In the genomic region with DNA sequence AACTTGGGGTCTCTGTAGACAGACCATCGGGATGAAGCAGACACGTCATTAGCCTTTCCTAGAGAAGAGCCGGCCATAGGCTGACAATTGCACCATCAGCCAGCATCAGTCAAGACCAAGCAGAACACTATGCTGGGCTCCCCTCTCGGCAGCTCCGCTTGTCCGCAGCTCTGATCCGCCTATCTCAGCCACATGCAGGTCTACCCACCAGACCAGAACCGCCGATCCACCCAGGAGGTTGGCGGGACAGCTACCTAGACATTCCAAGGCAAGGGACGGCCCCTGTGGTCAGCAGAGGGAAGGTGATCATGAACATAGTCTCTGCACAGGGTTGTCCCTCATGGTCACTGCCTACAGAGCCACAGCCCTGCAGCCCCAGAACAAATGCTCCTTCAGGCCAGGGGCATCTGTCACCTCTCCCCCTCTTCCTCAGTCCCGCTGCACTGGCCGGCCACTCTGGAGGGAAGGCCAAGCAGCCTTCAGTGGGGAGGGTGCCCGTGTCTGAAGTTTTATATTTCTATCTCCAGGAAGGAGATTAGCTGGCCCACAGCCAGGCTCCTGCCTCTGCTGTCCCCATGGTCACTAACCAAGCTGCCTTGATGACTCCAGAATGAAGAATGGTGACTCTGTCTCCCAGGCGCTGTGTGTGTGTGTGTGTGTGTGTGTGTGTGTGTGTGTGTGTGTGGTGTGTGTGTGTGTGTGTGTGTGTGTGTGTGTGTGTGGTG, we compare ENCODE assay signal across 10 mouse cellular contexts. TPM values are rescaled to one million over a fixed set of nuclear protein-coding genes. Genes with fewer than 3 reads are reported as not detected.
DNase-seq lines count a peak whose midpoint lies in the region; ATAC-seq and TF ChIP-seq lines count a peak whose summit lies in the region.
"Had no signal": no experiment of that assay in that cellular context is flagged by ENCODE, and none has a peak within 500 bp of the region (broad histone marks: within the 10 kb centered on the region; RNA-seq: fewer than 3 reads in every experiment).

No protein-coding gene starts in this region.

- H3K4me2 ChIP-seq in forebrain, embryonic 15.5 days (replicated peaks) = no peak overlapping the region
- H3K4me2 ChIP-seq: liver, embryonic 13.5 days had no signal

- H3K4me1 ChIP-seq in forebrain, embryonic 10.5 days = peaks cover 66% of the 10 kb centered on the region
- H3K4me1 ChIP-seq in forebrain, embryonic 15.5 days = peaks cover 40% of the 10 kb centered on the region
- H3K4me1 ChIP-seq in E14TG2a.4 (replicated peaks; ENCODE audit: low read depth, low read length) = peaks cover 62% of the 10 kb centered on the region
- no peaks in the 10 kb centered on the region for H3K4me1 ChIP-seq in cortical plate, adult 2 months (ENCODE audit: control insufficient read depth, insufficient read depth, low read length)

- no peak for TF ChIP-seq CTCF in left cerebral cortex, adult 2 months (IDR thresholded peaks at IDR 0.05)
- no peak for TF ChIP-seq CTCF in E14TG2a.4 (conservative IDR thresholded peaks at IDR 0.05; ENCODE audit: low read length)
- TF ChIP-seq CTCF in cortical plate, adult 2 months (IDR thresholded peaks at IDR 0.05; ENCODE audit: extremely low read depth, insufficient read depth, low read length) = no peak

- DNase-seq in forebrain, embryonic 10.5 days (ENCODE audit: extremely low spot score, low spot score) = no peak
- DNase-seq in left cerebral cortex, adult 2 months (ENCODE audit: extremely low spot score in 1 of 2, low spot score in 2 of 2) = no peak
- no peak for DNase-seq in left cerebral cortex, postnatal 25 days (ENCODE audit: low spot score in 2 of 2)
- DNase-seq in heart, postnatal 10 days = no peak
- DNase-seq: liver, embryonic 13.5 days had no signal

- intact Hi-C loops in left cerebral cortex, adult 2 months (cut with DNase I) = no loop called here
- intact Hi-C loops in left cerebral cortex, postnatal 25 days (cut with DNase I) = no loop called here
- intact Hi-C loops in heart, postnatal 10 days (cut with DNase I) = no loop called here

- no peak overlapping the region for H3K4me3 ChIP-seq in forebrain, embryonic 10.5 days
- H3K4me3 ChIP-seq in forebrain, embryonic 15.5 days = no peak overlapping the region
- no peak overlapping the region for H3K4me3 ChIP-seq in left cerebral cortex, adult 2 months
- H3K4me3 ChIP-seq in E14TG2a.4 (replicated peaks; ENCODE audit: low read length) = peak overlapping the region; percentile 48; the same call in 1 of the 2 replicates
- no peak overlapping the region for H3K4me3 ChIP-seq in cortical plate, adult 2 months (ENCODE audit: insufficient read depth, low read length)
- H3K4me3 ChIP-seq: liver, embryonic 13.5 days had no signal

- TF ChIP-seq POLR2A in cortical plate, adult 2 months (IDR thresholded peaks at IDR 0.05; ENCODE audit: extremely low read depth, insufficient read depth, low read length) = no peak

- 86% methylated on average over 15 of the region's 15 CpGs for WGBS in forebrain, embryonic 10.5 days
- WGBS in forebrain, embryonic 15.5 days = 83% methylated on average over 15 of the region's 15 CpGs

- H3K9ac ChIP-seq in forebrain, embryonic 15.5 days (replicated peaks) = no peak overlapping the region
- H3K9ac ChIP-seq: liver, embryonic 13.5 days had no signal

- peak overlapping the region; percentile 58 for H3K27ac ChIP-seq in forebrain, embryonic 10.5 days
- H3K27ac ChIP-seq in forebrain, embryonic 15.5 days (replicated peaks) = no peak overlapping the region
- peak overlapping the region; percentile 30; the same call in 1 of the 2 replicates for H3K27ac ChIP-seq in left cerebral cortex, adult 2 months
- H3K27ac ChIP-seq in cortical plate, adult 2 months (ENCODE audit: insufficient read depth, low read length) = peak overlapping the region; percentile 82
- H3K27ac ChIP-seq: liver, embryonic 13.5 days had no signal

- H3K36me3 ChIP-seq in forebrain, embryonic 10.5 days (replicated peaks) = 0 out of 2 replicates have a peak, but pooled peaks cover under 1% of the 10 kb centered on the region
- H3K36me3 ChIP-seq in forebrain, embryonic 15.5 days = no peaks in the 10 kb centered on the region
- H3K36me3 ChIP-seq in E14TG2a.4 (ENCODE audit: insufficient read depth, low read length) = peaks cover 13% of the 10 kb centered on the region; the same call in 1 of the 2 replicates
- H3K36me3 ChIP-seq: liver, embryonic 13.5 days had no signal

- peaks cover 39% of the 10 kb centered on the region for H3K27me3 ChIP-seq in forebrain, embryonic 10.5 days (ENCODE audit: poor library complexity, severe bottlenecking)
- no peaks in the 10 kb centered on the region for H3K27me3 ChIP-seq in forebrain, embryonic 15.5 days
- H3K27me3 ChIP-seq in E14TG2a.4 (ENCODE audit: insufficient read depth, low read length) = 0 out of 2 replicates have a peak, but pooled peaks cover 3% of the 10 kb centered on the region
- H3K27me3 ChIP-seq: liver, embryonic 13.5 days had no signal

- H3K9me3 ChIP-seq in forebrain, embryonic 10.5 days = no peaks in the 10 kb centered on the region
- H3K9me3 ChIP-seq in forebrain, embryonic 15.5 days = no peaks in the 10 kb centered on the region
- no peaks in the 10 kb centered on the region for H3K9me3 ChIP-seq in E14TG2a.4 (ENCODE audit: low read length)
- H3K9me3 ChIP-seq: liver, embryonic 13.5 days had no signal

- ATAC-seq in forebrain, embryonic 15.5 days (replicated peaks) = no peak
- no peak for ATAC-seq in CD4-positive, CD25-positive, alpha-beta regulatory T cell, adult 4 months

RNA-seq across cellular contexts. Expression of a gene that starts 32.6 kb away (rescaled TPM):
- not detected in 2 replicates for polyA plus RNA-seq in forebrain, embryonic 10.5 days (2016; fragmentation: Nextera tagmentation; extraction: Ambion mirVana)
- 0.22 and 0.23 TPM in 2 replicates for polyA plus RNA-seq in forebrain, embryonic 15.5 days (2015; fragmentation: Nextera tagmentation; extraction: Ambion mirVana)
- total RNA-seq in left cerebral cortex, adult 2 months (2021) = 10 to 100 TPM; 37.4 to 40.0 TPM
- 10 to 100 TPM; 41.0 to 42.0 TPM for total RNA-seq in left cerebral cortex, postnatal 25 days (2021)
- polyA plus RNA-seq in cortical plate, adult 2 months (2012; rRNA removed) = 35.8 and 37.4 TPM in 2 replicates
- not detected for polyA plus RNA-seq in CD4-positive, CD25-positive, alpha-beta regulatory T cell, adult 4 months (2017; shearing (Covaris generic))
- total RNA-seq in heart, postnatal 10 days (2021) = not detected
- total RNA-seq: gastrocnemius, postnatal 4 days had no signal

RNA-seq across cellular contexts. Expression of a gene that starts 42.4 kb away (rescaled TPM):
- polyA plus RNA-seq in forebrain, embryonic 10.5 days (2016; fragmentation: Nextera tagmentation; extraction: Ambion mirVana) = 16.3 and 17.5 TPM in 2 replicates
- 23.9 and 24.0 TPM in 2 replicates for polyA plus RNA-seq in forebrain, embryonic 15.5 days (2015; fragmentation: Nextera tagmentation; extraction: Ambion mirVana)
- total RNA-seq in left cerebral cortex, adult 2 months (2021) = 10 to 100 TPM; 15.9 to 17.9 TPM
- total RNA-seq in left cerebral cortex, postnatal 25 days (2021) = 10 to 100 TPM; 14.5 to 17.4 TPM
- polyA plus RNA-seq in cortical plate, adult 2 months (2012; rRNA removed) = 32.6 and 33.4 TPM in 2 replicates
- polyA plus RNA-seq in CD4-positive, CD25-positive, alpha-beta regulatory T cell, adult 4 months (2017; shearing (Covaris generic)) = 10 to 100 TPM; 21.6 to 26.8 TPM
- total RNA-seq in heart, postnatal 10 days (2021) = 1 to 10 TPM; 7.7 to 9.1 TPM

RNA-seq across cellular contexts. Expression of a gene that starts 46.8 kb away (rescaled TPM):
- polyA plus RNA-seq in forebrain, embryonic 10.5 days (2016; fragmentation: Nextera tagmentation; extraction: Ambion mirVana) = 16.9 and 20.6 TPM in 2 replicates
- polyA plus RNA-seq in forebrain, embryonic 15.5 days (2015; fragmentation: Nextera tagmentation; extraction: Ambion mirVana) = 19.0 and 24.1 TPM in 2 replicates
- total RNA-seq in left cerebral cortex, adult 2 months (2021) = 10 to 100 TPM; 23.1 to 25.6 TPM
- total RNA-seq in left cerebral cortex, postnatal 25 days (2021) = 10 to 100 TPM; 20.1 to 22.3 TPM
- 40.9 and 43.2 TPM in 2 replicates for polyA plus RNA-seq in cortical plate, adult 2 months (2012; rRNA removed)
- polyA plus RNA-seq in CD4-positive, CD25-positive, alpha-beta regulatory T cell, adult 4 months (2017; shearing (Covaris generic)) = 10 to 100 TPM; 12.1 to 18.1 TPM
- total RNA-seq in heart, postnatal 10 days (2021) = 10 to 100 TPM; 14.8 to 19.9 TPM

RNA-seq across cellular contexts. Expression of a gene that starts 47.2 kb away (rescaled TPM):
- 8.7 and 8.8 TPM in 2 replicates for polyA plus RNA-seq in forebrain, embryonic 10.5 days (2016; fragmentation: Nextera tagmentation; extraction: Ambion mirVana)
- polyA plus RNA-seq in forebrain, embryonic 15.5 days (2015; fragmentation: Nextera tagmentation; extraction: Ambion mirVana) = 10.8 and 12.4 TPM in 2 replicates
- total RNA-seq in left cerebral cortex, adult 2 months (2021) = 10 to 100 TPM; 16.2 to 16.8 TPM
- total RNA-seq in left cerebral cortex, postnatal 25 days (2021) = 10 to 100 TPM; 15.8 to 18.2 TPM
- 9.5 and 10.3 TPM in 2 replicates for polyA plus RNA-seq in cortical plate, adult 2 months (2012; rRNA removed)
- polyA plus RNA-seq in CD4-positive, CD25-positive, alpha-beta regulatory T cell, adult 4 months (2017; shearing (Covaris generic)) = 10 to 100 TPM in 1 of 2 experiments, 1 to 10 TPM in 1; 8.1 to 14.2 TPM
- 10 to 100 TPM; 10.9 TPM for total RNA-seq in heart, postnatal 10 days (2021)

Comparison
In these comparisons a context has a peak if more than half of its experiments do, and no peak if none do; other contexts are left out.
1. RNA of a gene that starts 32.6 kb away (polyA plus RNA-seq): 35.8 to 37.4 TPM in cortical plate, adult 2 months; 0.22 to 0.23 TPM in forebrain, embryonic 15.5 days, not detected in forebrain, embryonic 10.5 days and not detected in CD4-positive, CD25-positive, alpha-beta regulatory T cell, adult 4 months; every median in the first group is over 10 times any median in the second.